Mouse (Mus musculus): ENCODE data around the gene Iqcf5. TPM values are rescaled to one million over a fixed set of nuclear protein-coding genes. Genes with fewer than 3 reads are reported as not detected.

Iqcf5 gene
- polyA plus RNA-seq, 1 experiment from 2014 or later: not detected

DNA sequence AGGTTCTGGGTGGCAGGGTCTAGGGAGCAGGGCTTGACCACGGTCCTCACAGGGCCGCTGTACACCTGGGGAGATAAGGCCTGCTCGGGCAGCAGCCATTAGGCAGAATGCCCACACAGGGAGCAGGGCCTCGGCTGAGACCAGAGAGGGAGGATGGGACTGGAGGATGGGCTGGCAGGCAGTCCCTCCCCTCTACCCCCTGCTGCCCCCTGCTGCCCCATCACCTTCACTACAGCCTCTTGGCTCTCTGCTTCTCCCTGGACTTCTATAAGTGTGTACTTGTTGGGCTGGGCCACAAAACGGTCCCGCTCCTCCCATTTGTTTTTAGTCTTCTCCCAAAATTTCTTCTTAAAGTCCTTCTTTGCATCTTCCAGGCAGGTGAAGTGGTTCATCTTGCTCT lies 39.9 kb upstream of the Iqcf5 start:
- 7% methylated on average over 6 of the region's 6 CpGs for WGBS
- DNase-seq (ENCODE audit: low spot score): peak; percentile 90
- Histone ChIP-seq H3K4me1 (peaks cover 61% of the 10 kb centered on the region), H3K9me3 (no peaks in the 10 kb centered on the region), H3K27me3 (ENCODE audit: insufficient read depth, poor library complexity, severe bottlenecking) (peaks cover 11% of the 10 kb centered on the region; the same call in 1 of the 2 replicates), H3K36me3 (peaks cover 4% of the 10 kb centered on the region; the same call in 1 of the 2 replicates), H3K4me3 (no peak overlapping the region), H3K27ac (peak overlapping the region; percentile 72; the same call in 1 of the 2 replicates)

GRCm38 (mm10) chr9:106475046-106475445 lies 39.3 kb upstream of the Iqcf5 start:
- peaks cover 61% of the 10 kb centered on the region for H3K4me1 ChIP-seq
- no peaks in the 10 kb centered on the region for H3K9me3 ChIP-seq
- no peak for DNase-seq (ENCODE audit: low spot score)
- 71% methylated on average over 7 of the region's 7 CpGs for WGBS
- H3K36me3 ChIP-seq: peaks cover 9% of the 10 kb centered on the region; the same call in 1 of the 2 replicates
- peaks cover 11% of the 10 kb centered on the region; the same call in 1 of the 2 replicates for H3K27me3 ChIP-seq (ENCODE audit: insufficient read depth, poor library complexity, severe bottlenecking)
- H3K27ac ChIP-seq: 0 out of 2 replicates have a peak overlapping the region, but pooled peaks have one; percentile 17
- no peak overlapping the region for H3K4me3 ChIP-seq

GRCm38 (mm10) chr9:106475663-106476001 lies 38.7 kb upstream of the Iqcf5 start, which contains the start of gene Rrp9:
TSS of gene Rrp9 (plus strand) at chr9:106475963.
- H3K27me3 ChIP-seq (ENCODE audit: insufficient read depth, poor library complexity, severe bottlenecking): peaks cover 11% of the 10 kb centered on the region; the same call in 1 of the 2 replicates
- peak within 1 kb of the TSS; percentile 53 for H3K27ac ChIP-seq
- 87% methylated on average over 10 of the region's 10 CpGs for WGBS
- no peak for DNase-seq (ENCODE audit: low spot score)
- peaks cover 61% of the 10 kb centered on the region for H3K4me1 ChIP-seq
- peaks cover 15% of the 10 kb centered on the region for H3K36me3 ChIP-seq
- peak within 1 kb of the TSS; percentile 83 for H3K4me3 ChIP-seq
- H3K9me3 ChIP-seq: no peaks in the 10 kb centered on the region

DNA sequence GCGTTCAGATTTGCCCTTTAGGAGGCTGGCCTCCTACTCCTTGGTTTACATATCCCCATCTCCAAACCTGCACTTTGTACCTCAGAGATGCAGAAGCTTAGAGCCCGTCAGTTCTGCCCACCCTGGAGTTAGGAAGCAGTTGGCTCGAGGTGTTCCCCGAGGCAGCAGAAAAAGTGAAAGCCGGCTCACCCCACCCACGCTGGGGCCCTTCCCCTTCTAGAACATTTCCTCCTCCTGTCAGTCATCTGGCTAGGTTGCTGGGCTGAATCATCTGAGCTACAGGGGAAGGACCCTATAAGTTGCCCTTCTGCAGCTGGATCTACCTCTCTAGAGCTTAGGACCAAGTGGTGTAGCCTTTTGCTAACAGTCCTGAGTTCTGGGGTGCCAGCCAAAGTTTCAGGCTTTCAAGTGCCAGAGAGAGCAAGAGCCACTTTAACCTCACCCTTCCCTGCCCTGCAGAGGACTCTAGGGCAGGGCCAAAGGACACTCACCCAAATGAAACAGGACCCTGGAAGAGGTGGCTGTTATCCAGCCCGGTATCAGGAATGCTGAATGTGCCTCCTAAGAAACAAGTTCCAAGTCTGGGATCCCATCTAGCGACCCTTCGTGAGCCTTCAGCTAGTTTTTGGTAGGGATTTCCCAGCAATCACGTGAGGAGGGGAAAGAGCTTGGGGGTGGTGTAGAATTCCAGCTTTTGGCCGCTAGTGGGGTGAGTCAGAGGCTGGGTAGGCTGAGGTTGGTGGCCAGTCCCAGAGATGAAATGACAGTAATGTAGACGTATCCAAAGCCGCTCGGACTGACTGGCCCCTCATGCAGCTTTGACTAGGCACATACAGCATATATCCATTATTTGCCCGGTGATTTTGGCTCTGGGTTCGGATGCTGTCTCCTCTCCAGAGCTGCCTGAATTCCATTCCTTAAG lies 38.1 kb upstream of the Iqcf5 start:
- Histone ChIP-seq H3K4me3 (peak overlapping the region; percentile 83), H3K27ac (peak overlapping the region; percentile 53), H3K9me3 (no peaks in the 10 kb centered on the region), H3K27me3 (ENCODE audit: insufficient read depth, poor library complexity, severe bottlenecking) (peaks cover 8% of the 10 kb centered on the region; the same call in 1 of the 2 replicates), H3K4me1 (peaks cover 64% of the 10 kb centered on the region), H3K36me3 (peaks cover 21% of the 10 kb centered on the region)
- no peak for DNase-seq (ENCODE audit: low spot score)
- 30% methylated on average over 16 of the region's 16 CpGs for WGBS

DNA sequence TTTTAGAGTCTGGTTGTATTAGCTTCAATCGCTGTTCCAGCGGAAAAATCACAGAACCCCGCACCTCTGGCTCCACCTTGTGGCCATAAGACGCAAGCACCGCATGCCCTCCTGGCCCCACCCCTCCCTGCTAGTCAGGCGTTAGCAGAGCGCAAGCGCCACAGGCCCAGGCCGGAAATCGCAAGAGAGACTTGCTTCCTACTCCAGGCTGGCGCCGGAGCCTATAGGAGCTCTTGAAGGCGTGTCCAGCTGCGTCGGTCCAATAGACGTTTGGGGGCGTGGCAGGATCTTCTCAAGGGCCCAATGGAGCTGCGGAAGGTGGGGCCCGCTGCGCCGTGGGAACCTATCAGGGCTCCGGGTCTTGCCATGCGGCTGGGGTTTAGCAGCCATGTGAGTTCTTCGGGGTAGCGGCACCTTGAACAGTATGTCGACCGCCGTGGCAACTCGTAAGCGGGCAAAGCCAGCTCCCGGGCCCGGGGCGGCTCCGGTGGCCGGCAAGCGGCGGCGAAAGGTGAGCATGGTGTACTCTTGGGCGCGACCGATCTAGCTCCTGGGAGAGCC lies 37.4 kb upstream of the Iqcf5 start, which contains the start of gene Parp3:
Gene Parp3 (minus strand): TSS at position 26 of the 561 bp plus-strand sequence.
- Histone ChIP-seq H3K27ac (peak within 1 kb of the TSS; percentile 84), H3K27me3 (ENCODE audit: insufficient read depth, poor library complexity, severe bottlenecking) (peaks cover 7% of the 10 kb centered on the region; the same call in 1 of the 2 replicates), H3K4me3 (peak within 1 kb of the TSS; percentile 83), H3K9me3 (no peaks in the 10 kb centered on the region), H3K36me3 (peaks cover 28% of the 10 kb centered on the region), H3K4me1 (peaks cover 57% of the 10 kb centered on the region)
- peak; percentile 100 for DNase-seq (ENCODE audit: low spot score)
- under 1% methylated on average over 41 of the region's 41 CpGs for WGBS

DNA sequence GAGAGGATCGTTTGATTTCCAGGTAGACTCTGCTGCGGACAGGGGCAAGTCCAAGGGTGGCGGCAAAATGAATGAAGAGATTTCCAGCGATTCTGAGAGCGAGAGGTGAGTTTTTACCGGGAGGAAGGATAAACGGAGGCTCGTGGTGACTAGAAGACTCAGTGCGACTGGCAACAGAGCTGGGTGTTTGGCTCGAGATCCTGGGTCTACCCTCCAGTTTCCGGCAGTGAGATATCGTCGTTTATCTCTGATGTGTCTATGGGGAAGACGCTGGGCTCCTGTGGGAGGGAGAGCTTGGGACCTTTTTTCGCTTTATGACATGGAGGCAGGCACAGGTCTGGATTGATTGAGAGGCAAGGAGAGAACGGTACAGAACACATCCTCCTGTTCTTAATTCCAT lies 36.7 kb upstream of the Iqcf5 start:
- H3K4me3 ChIP-seq: peak overlapping the region; percentile 83
- H3K36me3 ChIP-seq: peaks cover 31% of the 10 kb centered on the region
- WGBS: 2% methylated on average over 16 of the region's 16 CpGs
- no peaks in the 10 kb centered on the region for H3K9me3 ChIP-seq
- peak overlapping the region; percentile 84 for H3K27ac ChIP-seq
- DNase-seq (ENCODE audit: low spot score): no peak
- H3K4me1 ChIP-seq: peaks cover 50% of the 10 kb centered on the region
- peaks cover 7% of the 10 kb centered on the region; the same call in 1 of the 2 replicates for H3K27me3 ChIP-seq (ENCODE audit: insufficient read depth, poor library complexity, severe bottlenecking)

- H3K27ac ChIP-seq: 0 out of 2 replicates have a peak overlapping the region, but pooled peaks have one; percentile 84
Observed at GRCm38 (mm10) chr9:106478101-106478500, 36.3 kb upstream of the Iqcf5 start.

GRCm38 (mm10) chr9:106480541-106480940 lies 33.8 kb upstream of the Iqcf5 start:
- H3K36me3 ChIP-seq: peaks cover 60% of the 10 kb centered on the region
- no peak overlapping the region for H3K4me3 ChIP-seq
- no peak for DNase-seq (ENCODE audit: low spot score)
- WGBS: 91% methylated on average over 7 of the region's 7 CpGs
- H3K27me3 ChIP-seq (ENCODE audit: insufficient read depth, poor library complexity, severe bottlenecking): no peaks in the 10 kb centered on the region
- no peaks in the 10 kb centered on the region for H3K9me3 ChIP-seq
- peaks cover 27% of the 10 kb centered on the region for H3K4me1 ChIP-seq
- no peak overlapping the region for H3K27ac ChIP-seq

More at GRCm38 (mm10) chr9:106478101-106478500, 36.3 kb upstream of the Iqcf5 start:
- DNase-seq (ENCODE audit: low spot score): no peak
- Histone ChIP-seq H3K4me3 (peak overlapping the region; percentile 83), H3K4me1 (peaks cover 46% of the 10 kb centered on the region), H3K36me3 (peaks cover 36% of the 10 kb centered on the region), H3K9me3 (no peaks in the 10 kb centered on the region), H3K27me3 (ENCODE audit: insufficient read depth, poor library complexity, severe bottlenecking) (peaks cover 7% of the 10 kb centered on the region; the same call in 1 of the 2 replicates)
- WGBS: 77% methylated on average over 9 of the region's 9 CpGs

DNA sequence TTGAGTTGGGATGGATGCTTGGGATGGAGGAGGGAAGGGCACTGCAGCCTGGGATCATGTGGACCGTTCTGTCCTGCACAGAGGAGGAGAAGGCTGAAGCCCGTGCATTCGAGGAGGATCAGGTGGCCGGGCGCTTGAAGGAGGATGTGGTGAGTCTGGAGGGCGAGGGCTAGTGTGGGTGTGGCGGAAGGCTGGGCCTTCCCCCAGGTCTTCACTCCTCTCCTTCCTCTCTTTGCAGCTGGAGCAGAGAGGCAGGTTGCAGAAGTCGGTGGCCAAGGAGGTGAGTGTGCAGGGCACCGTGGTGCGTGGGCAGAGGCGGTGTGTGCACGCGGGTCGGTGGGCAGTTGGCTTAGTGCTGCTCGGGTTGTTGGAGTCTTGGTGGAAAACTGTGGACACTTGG lies 33.3 kb upstream of the Iqcf5 start:
- H3K36me3 ChIP-seq: peaks cover 65% of the 10 kb centered on the region
- no peak for DNase-seq (ENCODE audit: low spot score)
- H3K27me3 ChIP-seq (ENCODE audit: insufficient read depth, poor library complexity, severe bottlenecking): no peaks in the 10 kb centered on the region
- H3K27ac ChIP-seq: no peak overlapping the region
- no peaks in the 10 kb centered on the region for H3K9me3 ChIP-seq
- 94% methylated on average over 15 of the region's 15 CpGs for WGBS
- H3K4me3 ChIP-seq: no peak overlapping the region
- peaks cover 22% of the 10 kb centered on the region for H3K4me1 ChIP-seq

- H3K27me3 ChIP-seq (ENCODE audit: insufficient read depth, poor library complexity, severe bottlenecking): no peaks in the 10 kb centered on the region
- no peak for DNase-seq (ENCODE audit: low spot score)
- H3K4me3 ChIP-seq: no peak overlapping the region
- 92% methylated on average over 13 of the region's 13 CpGs for WGBS
- H3K27ac ChIP-seq: no peak overlapping the region
- peaks cover 16% of the 10 kb centered on the region for H3K4me1 ChIP-seq
- H3K9me3 ChIP-seq: no peaks in the 10 kb centered on the region
- H3K36me3 ChIP-seq: peaks cover 69% of the 10 kb centered on the region
Observed at GRCm38 (mm10) chr9:106481676-106482075, 32.7 kb upstream of the Iqcf5 start.

DNA sequence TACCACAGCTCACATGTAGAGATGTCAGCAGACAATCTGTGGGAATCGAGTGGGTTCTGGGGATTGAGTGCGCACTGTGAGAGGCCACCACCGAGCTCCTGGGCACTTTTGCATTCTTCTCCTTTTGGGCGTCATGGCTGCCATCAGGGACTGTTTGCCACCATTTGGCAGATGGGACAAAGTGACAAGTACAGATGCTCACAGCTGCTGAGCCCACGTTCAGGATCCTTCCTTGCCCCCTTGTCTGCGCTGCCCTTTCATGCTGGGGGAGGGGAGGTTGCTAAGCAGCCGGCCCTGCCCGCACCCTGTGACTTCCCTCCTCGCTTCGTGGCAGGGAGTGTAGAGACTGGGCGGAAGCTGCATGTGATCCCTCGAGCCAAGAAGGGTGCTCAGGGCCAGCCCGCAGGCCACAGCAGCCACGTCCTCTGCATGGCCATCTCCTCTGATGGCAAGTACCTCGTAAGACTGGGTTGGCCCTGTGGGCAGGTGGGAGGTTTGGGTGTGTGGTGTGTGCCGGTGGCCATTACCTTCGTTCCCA lies 31.7 kb upstream of the Iqcf5 start:
- H3K9me3 ChIP-seq: no peaks in the 10 kb centered on the region
- H3K27me3 ChIP-seq (ENCODE audit: insufficient read depth, poor library complexity, severe bottlenecking): no peaks in the 10 kb centered on the region
- peaks cover 13% of the 10 kb centered on the region for H3K4me1 ChIP-seq
- 87% methylated on average over 17 of the region's 17 CpGs for WGBS
- H3K27ac ChIP-seq: no peak overlapping the region
- H3K4me3 ChIP-seq: no peak overlapping the region
- H3K36me3 ChIP-seq: peaks cover 69% of the 10 kb centered on the region
- DNase-seq (ENCODE audit: low spot score): no peak

- Histone ChIP-seq H3K4me1 (peaks cover 8% of the 10 kb centered on the region), H3K36me3 (peaks cover 69% of the 10 kb centered on the region), H3K27me3 (ENCODE audit: insufficient read depth, poor library complexity, severe bottlenecking) (no peaks in the 10 kb centered on the region), H3K4me3 (no peak overlapping the region), H3K27ac (no peak overlapping the region), H3K9me3 (no peaks in the 10 kb centered on the region)
- DNase-seq (ENCODE audit: low spot score): no peak
- WGBS: 96% methylated on average over 10 of the region's 10 CpGs
Observed at GRCm38 (mm10) chr9:106483136-106483535, 31.2 kb upstream of the Iqcf5 start.
